18 mouse cellular contexts compared by ENCODE assay signal in genomic region chr6:56870027-56870426, GRCm38 (mm10). TPM values are rescaled to one million over a fixed set of nuclear protein-coding genes. Genes with fewer than 3 reads are reported as not detected.
"Had no signal": no experiment of that assay in that cellular context is flagged by ENCODE, and none has a peak within 500 bp of the region (broad histone marks: within the 10 kb centered on the region; RNA-seq: fewer than 3 reads in every experiment).

No protein-coding gene starts in this region.

- H3K36me3 ChIP-seq: liver, embryonic 15.5 days; midbrain, embryonic 13.5 days; neural tube, embryonic 15.5 days had no signal

- H3K4me1 ChIP-seq: limb, embryonic 13.5 days; midbrain, embryonic 13.5 days; neural tube, embryonic 15.5 days had no signal

- H3K27me3 ChIP-seq: limb, embryonic 13.5 days; liver, embryonic 15.5 days; midbrain, embryonic 13.5 days; neural tube, embryonic 15.5 days had no signal

- H3K4me2 ChIP-seq: limb, embryonic 13.5 days; liver, embryonic 15.5 days; lung, embryonic 14.5 days; midbrain, embryonic 13.5 days; neural tube, embryonic 15.5 days had no signal

- H3K4me3 ChIP-seq: layer of hippocampus, adult 2 months; limb, embryonic 13.5 days; liver, embryonic 15.5 days; midbrain, embryonic 13.5 days; myocyte; neural tube, embryonic 15.5 days had no signal

- DNase-seq: kidney, adult 18-20 months; kidney, postnatal 10 days; kidney, postnatal 4 days; left cerebral cortex, postnatal 4 days; lung, embryonic 14.5 days; lung, postnatal 10 days; lung, postnatal 4 days; right cerebral cortex, adult 18-20 months; right cerebral cortex, postnatal 25 days; thymus, postnatal 14 days had no signal

- H3K27ac ChIP-seq: layer of hippocampus, adult 2 months; limb, embryonic 13.5 days; liver, embryonic 15.5 days; midbrain, embryonic 13.5 days; neural tube, embryonic 15.5 days; stomach, postnatal 0 days had no signal

- H3K9ac ChIP-seq: limb, embryonic 13.5 days; liver, embryonic 15.5 days; lung, embryonic 14.5 days; midbrain, embryonic 13.5 days; neural tube, embryonic 15.5 days had no signal

- ATAC-seq: midbrain, embryonic 13.5 days had no signal

- H3K9me3 ChIP-seq: limb, embryonic 13.5 days; liver, embryonic 15.5 days; midbrain, embryonic 13.5 days; neural tube, embryonic 15.5 days had no signal

RNA-seq across cellular contexts. Expression of gene Vmn1r4, which starts 53.8 kb away (rescaled TPM):
- polyA plus RNA-seq: small intestine, adult 2 months had no signal
